Mouse (Mus musculus): ENCODE measurements around the gene Insm1.

Gene Insm1

GRCm38 (mm10) chr2:146262966-146263365, 41.2 kb downstream of the Insm1 start:
- no peak for DNase-seq (ENCODE audit: low spot score in 2 of 2)

- no peak for DNase-seq (ENCODE audit: low spot score in 2 of 2)
Measured at GRCm38 (mm10) chr2:146265045-146265444, 43.3 kb downstream of the Insm1 start.

- no peak for DNase-seq (ENCODE audit: low spot score in 2 of 2)
Measured at GRCm38 (mm10) chr2:146266539-146266938, 44.8 kb downstream of the Insm1 start.
